Mouse (Mus musculus) heart, postnatal 0 days (tissue): ENCODE results near the gene Il9.

Experiments used
- CTCF ChIP-seq: IDR thresholded peaks from 2 replicates; pipeline ENCODE4 v1.5.1; 2016; ENCODE audit warnings: antibody characterized with exemption, control low read depth, low read depth
- EP300 ChIP-seq: IDR thresholded peaks from 2 replicates; pipeline ENCODE4 v1.6.1; 2016; ENCODE audit warnings: antibody characterized with exemption, low read depth

DNA sequence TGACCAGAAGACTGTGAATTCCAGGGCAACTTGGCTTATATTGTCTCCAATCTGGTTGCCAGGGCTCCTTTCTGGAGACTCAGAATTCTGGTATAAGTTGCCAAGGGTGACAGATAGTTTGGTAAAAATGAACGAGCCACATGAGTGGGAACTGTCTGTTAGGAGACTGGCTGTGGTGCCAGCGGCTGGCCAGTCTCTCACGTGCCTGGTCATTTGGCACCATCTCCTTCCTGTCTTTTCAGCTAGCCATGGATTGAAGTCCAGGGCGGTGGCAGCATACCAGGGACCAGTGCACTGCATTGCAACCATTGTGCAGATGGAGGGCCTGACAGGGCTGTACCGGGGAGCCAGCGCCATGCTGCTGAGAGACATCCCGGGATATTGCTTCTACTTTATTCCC, 18.8 kb downstream of the Il9 start:
- no peak for TF ChIP-seq CTCF
- TF ChIP-seq EP300, result no peak
